Mouse (Mus musculus): ENCODE data around the gene Gm17019.
"Not testable (repeated sequence)": the region's sequence is repeated elsewhere in the genome, so short reads cannot be mapped to it uniquely, and the experiment has no call there.

Gm17019 gene

GRCm38 (mm10) chr5:15032898-15033297 is at the start of gene Gm17019:
TSS of gene Gm17019 (minus strand) at chr5:15032998.
- DNase-seq (ENCODE audit: low spot score) = not testable (repeated sequence)

GRCm38 (mm10) chr5:15062385-15062715 is 29.6 kb upstream of the Gm17019 start:
- not testable (repeated sequence) for DNase-seq (ENCODE audit: low spot score)

GRCm38 (mm10) chr5:15061638-15062384 is 29.0 kb upstream of the Gm17019 start:
- not testable (repeated sequence) for DNase-seq (ENCODE audit: low spot score)

DNA sequence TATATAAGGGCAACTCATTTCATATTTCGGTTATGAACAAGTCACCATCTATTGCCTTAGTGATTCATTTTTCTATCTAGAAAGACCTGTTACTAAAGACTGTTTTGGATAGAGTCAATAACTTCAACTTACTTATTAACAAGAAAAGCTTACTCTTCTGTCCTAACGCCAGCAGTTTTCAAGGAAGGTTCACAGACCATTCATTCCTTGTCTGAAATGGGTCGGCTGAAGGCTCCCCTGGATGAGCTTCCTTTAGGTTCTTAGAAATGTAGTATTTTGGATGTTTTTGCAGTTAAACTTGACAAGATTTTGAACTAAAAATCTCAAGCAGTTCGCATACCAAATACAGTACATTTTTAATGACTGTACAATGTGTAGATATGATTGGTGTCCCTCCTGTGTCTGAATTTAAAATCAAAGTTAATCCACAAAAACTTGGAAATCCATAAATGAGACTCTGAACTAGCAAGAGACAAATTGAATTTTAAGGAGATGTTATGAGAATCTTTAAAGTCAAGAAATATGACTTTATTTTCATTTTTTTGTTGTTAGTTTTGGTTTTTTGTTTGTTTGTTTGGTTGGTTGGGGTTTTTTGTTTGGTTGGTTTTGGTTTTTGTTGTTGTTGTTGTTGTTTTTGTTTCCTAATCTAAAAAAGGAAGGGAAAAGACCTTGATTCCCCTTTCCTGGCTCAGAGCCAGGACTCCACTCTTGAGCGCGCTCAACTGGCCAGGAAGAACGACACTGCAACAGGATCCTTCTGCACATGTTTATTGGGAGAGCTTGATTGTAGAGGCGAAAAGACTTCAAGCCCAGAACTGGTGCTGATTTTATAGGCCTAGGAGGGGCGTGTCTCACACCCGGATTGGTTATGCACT is 21.6 kb upstream of the Gm17019 start:
- not testable (repeated sequence) for DNase-seq (ENCODE audit: low spot score)

- DNase-seq (ENCODE audit: low spot score) = not testable (repeated sequence)
Measured at GRCm38 (mm10) chr5:15053606-15053962, 20.8 kb upstream of the Gm17019 start.

DNA sequence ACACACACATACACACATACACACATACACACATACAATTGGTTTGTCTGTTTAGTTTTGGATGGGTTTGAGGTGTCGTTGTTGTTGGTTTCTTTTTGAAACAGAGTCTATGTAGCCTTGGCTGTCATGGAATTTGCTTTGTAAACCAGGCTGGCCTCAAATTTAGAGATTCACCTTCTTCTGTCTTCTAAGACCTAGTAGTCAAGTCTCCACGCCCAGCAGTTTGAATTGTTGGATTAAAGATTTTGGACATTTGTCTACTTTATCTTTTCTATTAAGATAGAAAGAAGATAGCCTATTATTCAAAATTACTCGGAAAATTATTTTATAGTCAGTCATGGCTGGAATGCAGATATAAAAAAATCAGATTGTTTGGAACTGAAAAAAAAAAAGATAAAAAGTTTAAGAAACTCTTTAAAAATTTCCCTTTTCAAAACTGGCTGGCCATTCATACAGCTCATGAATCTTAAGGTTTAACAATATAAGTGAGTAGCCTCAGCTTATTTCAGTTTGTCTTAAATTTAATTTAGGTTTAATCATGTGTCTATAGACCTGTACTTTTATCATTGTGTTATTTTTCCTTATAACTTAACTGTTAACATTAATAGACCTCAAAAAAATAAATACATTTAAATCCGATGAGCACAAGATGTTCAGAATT is 20.3 kb upstream of the Gm17019 start:
- not testable (repeated sequence) for DNase-seq (ENCODE audit: low spot score)

- not testable (repeated sequence) for DNase-seq (ENCODE audit: low spot score)
Measured at GRCm38 (mm10) chr5:15050807-15051206, 18.0 kb upstream of the Gm17019 start.

DNA sequence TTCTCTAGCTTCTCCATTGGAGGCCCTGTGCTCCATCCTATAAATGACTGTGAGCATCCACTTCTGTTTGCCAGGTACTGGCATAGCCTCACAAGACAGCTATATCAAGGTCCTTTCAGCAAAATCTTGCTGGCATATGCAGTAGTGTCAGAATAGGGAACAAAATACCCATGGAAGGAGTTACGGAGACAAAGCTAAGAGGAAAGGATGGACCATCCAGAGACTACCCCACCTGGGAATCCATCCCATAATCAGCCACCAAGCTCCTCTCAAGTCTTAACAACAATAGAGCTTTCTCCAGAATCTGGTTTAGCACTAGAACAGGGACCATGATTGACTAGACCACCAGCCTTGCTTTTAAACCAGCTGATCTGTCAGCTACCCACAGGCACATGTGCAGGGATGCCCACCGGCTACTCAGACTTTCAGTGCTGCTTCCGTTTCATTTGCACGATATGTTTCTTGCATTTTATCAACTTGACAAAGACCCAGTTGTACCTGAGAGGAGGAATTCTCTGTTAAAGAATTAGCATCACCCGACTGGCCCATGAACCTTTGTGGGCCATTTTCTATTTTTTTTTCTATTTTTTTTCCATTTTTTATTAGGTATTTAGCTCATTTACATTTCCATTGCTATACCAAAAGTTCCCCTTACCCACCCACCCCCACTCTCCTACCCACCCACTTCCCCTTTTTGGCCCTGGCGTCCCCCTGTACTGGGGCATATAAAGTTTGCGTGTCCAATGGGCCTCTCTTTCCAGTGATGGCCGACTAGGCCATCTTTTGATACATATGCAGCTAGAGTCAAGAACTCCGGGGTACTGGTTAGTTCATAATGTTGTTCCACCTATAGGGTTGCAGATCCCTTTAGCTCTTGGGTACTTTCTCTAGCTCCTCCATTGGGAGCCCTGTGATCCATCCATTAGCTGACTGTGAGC is 12.3 kb upstream of the Gm17019 start:
- not testable (repeated sequence) for DNase-seq (ENCODE audit: low spot score)

DNA sequence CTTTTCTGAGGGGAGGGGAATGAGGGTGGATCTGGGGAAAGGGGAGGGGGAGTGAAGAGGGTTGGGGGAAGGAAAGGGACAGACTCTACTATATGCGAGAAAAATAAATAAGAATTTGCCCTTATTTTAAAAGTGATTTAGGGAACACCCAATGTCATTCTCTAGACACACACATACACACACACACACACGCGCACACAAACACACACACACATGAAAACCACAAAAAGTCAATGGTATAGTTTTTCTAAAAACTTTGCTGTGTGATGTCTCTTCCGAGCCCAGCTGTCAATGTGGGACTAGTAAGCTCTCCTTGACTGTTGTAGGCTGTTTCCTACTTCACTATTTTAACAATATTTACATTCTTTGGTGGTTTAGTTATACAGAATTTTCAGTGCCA is 8.0 kb upstream of the Gm17019 start:
- not testable (repeated sequence) for DNase-seq (ENCODE audit: low spot score)

DNA sequence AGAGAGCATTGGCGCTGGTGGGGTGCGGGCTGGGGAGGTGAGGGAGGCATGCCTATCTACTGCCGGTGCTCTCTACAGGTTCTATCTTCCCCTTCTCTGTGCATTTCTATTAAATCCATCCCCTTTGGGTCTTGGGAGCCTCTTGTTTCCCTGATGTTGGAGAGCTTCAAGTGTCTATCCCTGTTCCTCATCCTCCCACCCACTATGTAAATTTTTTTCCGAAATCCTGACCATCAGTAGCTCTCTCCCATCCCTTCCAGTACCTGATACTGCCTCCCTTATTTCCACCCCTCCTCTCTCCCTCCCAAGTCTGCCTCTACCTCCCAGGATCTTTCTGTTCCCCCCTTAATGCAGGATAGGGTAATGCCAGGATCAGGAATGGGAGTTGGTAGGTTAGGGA is 7.2 kb upstream of the Gm17019 start:
- DNase-seq (ENCODE audit: low spot score) = not testable (repeated sequence)

- DNase-seq (ENCODE audit: low spot score) = not testable (repeated sequence)
Measured at GRCm38 (mm10) chr5:15024316-15024715, 8.5 kb downstream of the Gm17019 start.

- not testable (repeated sequence) for DNase-seq (ENCODE audit: low spot score)
Measured at GRCm38 (mm10) chr5:15020067-15020466, 12.7 kb downstream of the Gm17019 start.

- DNase-seq (ENCODE audit: low spot score) = not testable (repeated sequence)
Measured at GRCm38 (mm10) chr5:15010639-15011582, 21.9 kb downstream of the Gm17019 start.

GRCm38 (mm10) chr5:15006907-15007306 is 25.9 kb downstream of the Gm17019 start:
- DNase-seq (ENCODE audit: low spot score) = not testable (repeated sequence)

GRCm38 (mm10) chr5:15006288-15006687 is 26.5 kb downstream of the Gm17019 start:
- not testable (repeated sequence) for DNase-seq (ENCODE audit: low spot score)

DNA sequence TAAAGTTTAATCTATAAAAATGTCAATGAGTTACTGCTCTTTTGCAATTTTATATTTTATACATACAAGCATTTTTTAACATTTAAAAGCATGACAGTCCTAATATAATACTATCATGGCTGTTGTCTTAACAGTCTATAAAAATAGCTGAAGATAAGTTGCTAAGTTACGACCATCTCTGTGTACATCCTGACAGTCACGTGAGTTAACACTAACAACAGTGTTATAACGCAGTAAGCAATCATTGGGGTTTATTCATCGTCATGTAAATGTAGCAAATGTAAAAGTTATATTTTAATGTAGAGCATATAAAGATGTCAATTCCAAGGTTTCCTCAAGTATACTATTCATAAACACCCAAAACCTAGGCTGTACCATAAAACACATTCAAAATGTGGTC is 27.2 kb downstream of the Gm17019 start:
- DNase-seq (ENCODE audit: low spot score) = not testable (repeated sequence)

GRCm38 (mm10) chr5:15004569-15005562 is 27.9 kb downstream of the Gm17019 start:
- not testable (repeated sequence) for DNase-seq (ENCODE audit: low spot score)

DNA sequence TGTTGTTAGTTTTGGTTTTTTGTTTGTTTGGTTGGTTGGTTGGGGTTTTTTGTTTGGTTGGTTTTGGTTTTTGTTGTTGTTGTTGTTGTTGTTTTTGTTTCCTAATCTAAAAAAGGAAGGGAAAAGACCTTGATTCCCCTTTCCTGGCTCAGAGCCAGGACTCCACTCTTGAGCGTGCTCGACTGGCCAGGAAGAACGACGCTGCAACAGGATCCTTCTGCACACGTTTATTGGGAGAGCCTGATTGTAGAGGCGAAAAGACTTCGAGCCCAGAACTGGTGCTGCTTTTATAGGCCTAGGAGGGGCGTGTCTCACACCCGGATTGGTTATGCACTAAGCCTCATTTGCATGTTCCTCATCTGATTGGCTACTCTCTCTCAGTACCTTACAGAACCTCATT is 34.7 kb downstream of the Gm17019 start:
- DNase-seq (ENCODE audit: low spot score) = not testable (repeated sequence)

DNA sequence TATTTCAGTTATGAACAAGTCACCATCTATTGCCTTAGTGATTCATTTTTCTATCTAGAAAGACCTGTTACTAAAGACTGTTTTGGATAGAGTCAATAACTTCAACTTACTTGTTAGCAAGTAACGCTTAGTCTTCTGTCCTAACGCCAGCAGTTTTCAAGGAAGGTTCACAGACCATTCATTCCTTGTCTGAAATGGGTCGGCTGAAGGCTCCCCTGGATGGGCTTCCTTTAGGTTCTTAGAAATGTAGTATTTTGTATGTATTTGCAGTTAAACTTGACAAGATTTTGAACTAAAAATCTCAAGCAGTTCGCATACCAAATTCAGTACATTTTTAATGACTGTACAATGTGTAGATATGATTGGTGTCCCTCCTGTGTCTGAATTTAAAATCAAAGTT is 35.2 kb downstream of the Gm17019 start:
- not testable (repeated sequence) for DNase-seq (ENCODE audit: low spot score)
